Mouse (Mus musculus) G1E (cell line): ENCODE data around the gene Abcd3.
"Not testable (repeated sequence)": the region's sequence is repeated elsewhere in the genome, so short reads cannot be mapped to it uniquely, and the experiment has no call there.

ENCODE experiments used
- CTCF ChIP-seq: IDR thresholded peaks from 2 replicates; pipeline ENCODE4 v1.5.1; 2012; ENCODE audit warnings: low read depth, low read length, inconsistent platforms, mixed read lengths
- GATA1 ChIP-seq: IDR thresholded peaks from 2 replicates; pipeline ENCODE4 v1.6.1; 2012; ENCODE audit warnings: borderline replicate concordance, low read length, inconsistent platforms, mixed read lengths

GRCm38 (mm10) chr3:121773336-121773735 is 41.8 kb downstream of the Abcd3 start:
- not testable (repeated sequence) for TF ChIP-seq GATA1, CTCF
